Mouse (Mus musculus) liver, embryonic 16.5 days (tissue): ENCODE data around the gene Wap. TPM values are rescaled to one million over a fixed set of nuclear protein-coding genes. Genes with fewer than 3 reads are reported as not detected.

Experiments
- ATAC-seq: fragments of 200-750 bp; cut with Nextera tagmentation; 2 replicates; pipeline ENCODE4 v1.8.0; 2017; ENCODE audit warnings: low read depth, mild to moderate bottlenecking, moderate number of reproducible peaks, moderate library complexity
- H3K27ac ChIP-seq: fragments of 300-500 bp; sonication (generic); 2 replicates; pipeline ENCODE4 v1.5.1; 2014; ENCODE audit warnings: mild to moderate bottlenecking, low read length
- H3K27me3 ChIP-seq: fragments of 300-500 bp; sonication (generic); 2 replicates; pipeline ENCODE4 v1.6.1; 2014; ENCODE audit warnings: low read depth, low read length, mixed read lengths; ENCODE audit not compliant: control insufficient read depth, insufficient read depth
- H3K36me3 ChIP-seq: fragments of 300-500 bp; sonication (generic); 2 replicates; pipeline ENCODE4 v1.6.1; 2014; ENCODE audit warnings: mild to moderate bottlenecking; ENCODE audit not compliant: control insufficient read depth, insufficient read depth
- H3K4me1 ChIP-seq: fragments of 300-500 bp; sonication (generic); 2 replicates; pipeline ENCODE4 v1.6.1; 2014; ENCODE audit warnings: low read depth, low read length, mixed read lengths; ENCODE audit not compliant: control insufficient read depth
- H3K4me2 ChIP-seq: fragments of 300-500 bp; sonication (generic); 2 replicates; pipeline ENCODE4 v1.6.1; 2014; ENCODE audit warnings: low read depth, low read length, mixed read lengths
- H3K4me3 ChIP-seq: fragments of 300-500 bp; sonication (generic); 2 replicates; pipeline ENCODE4 v1.5.1; 2014; ENCODE audit warnings: low read depth, mild to moderate bottlenecking, low read length
- H3K9ac ChIP-seq: fragments of 300-500 bp; sonication (generic); 2 replicates; pipeline ENCODE4 v1.6.1; 2014; ENCODE audit warnings: low read depth, low read length
- H3K9me3 ChIP-seq: fragments of 300-500 bp; sonication (generic); replicated peaks from 2 replicates; pipeline ENCODE4 v1.6.1; 2016; ENCODE audit warnings: low read length; ENCODE audit not compliant: control insufficient read depth
- WGBS: fragments of 180-500 bp; shearing (Covaris S2); extraction: QIAGEN DNeasy Blood & Tissue Kit; methylation state at CpG from one replicate; pipeline ENCODE4 v1.1.7; 2014; ENCODE audit not compliant: insufficient replicate concordance; 5-methylcytosine and 5-hydroxymethylcytosine counted together
- polyA plus RNA-seq: library from polyadenylated mRNA; unstranded; fragments of >200 nt; fragmentation: Nextera tagmentation; extraction: Ambion mirVana; gene quantifications from 2 replicates; pipeline ENCODE4 v1.2.1, GENCODE M21; 2015

Gene Wap
- polyA plus RNA-seq, 1 experiment from 2014 or later = not detected

GRCm38 (mm10) chr11:6623704-6624103, 14.7 kb downstream of the Wap start:
- Histone ChIP-seq H3K4me2 (peak overlapping the region; percentile 64), H3K27me3 (no peaks in the 10 kb centered on the region), H3K4me3 (peak overlapping the region; percentile 87), H3K9ac (peak overlapping the region; percentile 13), H3K36me3 (peaks cover 39% of the 10 kb centered on the region), H3K9me3 (no peaks in the 10 kb centered on the region), H3K27ac (0 out of 2 replicates have a peak overlapping the region, but pooled peaks have one; percentile 35), H3K4me1 (peaks cover 32% of the 10 kb centered on the region)
- 34% methylated on average over 10 of the region's 10 CpGs for WGBS
- no peak for ATAC-seq

GRCm38 (mm10) chr11:6615250-6616205, 22.9 kb downstream of the Wap start:
- WGBS = 71% methylated on average over 12 of the region's 12 CpGs
- peaks cover 62% of the 10 kb centered on the region for H3K36me3 ChIP-seq
- H3K9ac ChIP-seq = no peak overlapping the region
- H3K9me3 ChIP-seq = no peaks in the 10 kb centered on the region
- H3K27ac ChIP-seq = no peak overlapping the region
- no peaks in the 10 kb centered on the region for H3K27me3 ChIP-seq
- H3K4me2 ChIP-seq = no peak overlapping the region
- no peak for ATAC-seq
- H3K4me1 ChIP-seq = no peaks in the 10 kb centered on the region
- H3K4me3 ChIP-seq = no peak overlapping the region

GRCm38 (mm10) chr11:6605491-6606399, 32.7 kb downstream of the Wap start, which contains the start of gene Nacad:
TSS of gene Nacad (minus strand) at chr11:6606053.
- Histone ChIP-seq H3K27ac (no peak within 1 kb of the TSS), H3K36me3 (no peaks in the 10 kb centered on the region), H3K4me1 (peaks cover 6% of the 10 kb centered on the region), H3K4me2 (peak within 1 kb of the TSS; percentile 24), H3K27me3 (peaks cover 49% of the 10 kb centered on the region), H3K4me3 (peak within 1 kb of the TSS; percentile 24), H3K9me3 (no peaks in the 10 kb centered on the region), H3K9ac (no peak within 1 kb of the TSS)
- WGBS = 8% methylated on average over 32 of the region's 41 CpGs
- ATAC-seq = no peak

- no peak overlapping the region for H3K27ac ChIP-seq
- peak overlapping the region; percentile 24 for H3K4me3 ChIP-seq
Observed at GRCm38 (mm10) chr11:6605021-6605481, 33.4 kb downstream of the Wap start.

GRCm38 (mm10) chr11:6604604-6604936, 33.9 kb downstream of the Wap start:
- no peaks in the 10 kb centered on the region for H3K9me3 ChIP-seq
- no peak overlapping the region for H3K4me3 ChIP-seq
- no peak overlapping the region for H3K4me2 ChIP-seq

More at GRCm38 (mm10) chr11:6605021-6605481, 33.4 kb downstream of the Wap start:
- Histone ChIP-seq H3K27me3 (peaks cover 49% of the 10 kb centered on the region), H3K9ac (no peak overlapping the region), H3K4me2 (peak overlapping the region; percentile 24; the same call in 1 of the 2 replicates), H3K4me1 (peaks cover 13% of the 10 kb centered on the region), H3K9me3 (no peaks in the 10 kb centered on the region), H3K36me3 (no peaks in the 10 kb centered on the region)
- 22% methylated on average over 13 of the region's 13 CpGs for WGBS
- ATAC-seq = no peak

GRCm38 (mm10) chr11:6603887-6604603, 34.4 kb downstream of the Wap start:
- H3K9ac ChIP-seq = no peak overlapping the region

More at GRCm38 (mm10) chr11:6604604-6604936, 33.9 kb downstream of the Wap start:
- peaks cover 49% of the 10 kb centered on the region for H3K27me3 ChIP-seq
- H3K27ac ChIP-seq = no peak overlapping the region
- H3K36me3 ChIP-seq = no peaks in the 10 kb centered on the region
- H3K9ac ChIP-seq = no peak overlapping the region
- no peak for ATAC-seq
- H3K4me1 ChIP-seq = peaks cover 17% of the 10 kb centered on the region

GRCm38 (mm10) chr11:6603224-6603623, 35.2 kb downstream of the Wap start:
- H3K9ac ChIP-seq = no peak overlapping the region
- ATAC-seq = no peak
- no peaks in the 10 kb centered on the region for H3K9me3 ChIP-seq
- H3K27ac ChIP-seq = no peak overlapping the region
- peaks cover 30% of the 10 kb centered on the region for H3K4me1 ChIP-seq
- WGBS = 67% methylated on average over 9 of the region's 9 CpGs
- H3K4me2 ChIP-seq = no peak overlapping the region
- H3K27me3 ChIP-seq = peaks cover 49% of the 10 kb centered on the region
- H3K4me3 ChIP-seq = no peak overlapping the region
- H3K36me3 ChIP-seq = no peaks in the 10 kb centered on the region; the same call in 1 of the 2 replicates

More at GRCm38 (mm10) chr11:6603887-6604603, 34.4 kb downstream of the Wap start:
- H3K4me3 ChIP-seq = no peak overlapping the region
- ATAC-seq = no peak
- H3K36me3 ChIP-seq = no peaks in the 10 kb centered on the region
- WGBS = 34% methylated on average over 12 of the region's 12 CpGs
- H3K4me1 ChIP-seq = peaks cover 23% of the 10 kb centered on the region
- H3K27me3 ChIP-seq = peaks cover 49% of the 10 kb centered on the region
- H3K9me3 ChIP-seq = no peaks in the 10 kb centered on the region
- no peak overlapping the region for H3K4me2 ChIP-seq
- no peak overlapping the region for H3K27ac ChIP-seq

GRCm38 (mm10) chr11:6602662-6603061, 35.8 kb downstream of the Wap start:
- 78% methylated on average over 9 of the region's 9 CpGs for WGBS
- peaks cover 30% of the 10 kb centered on the region for H3K4me1 ChIP-seq
- H3K27ac ChIP-seq = no peak overlapping the region
- peaks cover 49% of the 10 kb centered on the region for H3K27me3 ChIP-seq
- H3K9ac ChIP-seq = no peak overlapping the region
- H3K4me3 ChIP-seq = no peak overlapping the region
- no peaks in the 10 kb centered on the region; the same call in 1 of the 2 replicates for H3K36me3 ChIP-seq
- H3K9me3 ChIP-seq = no peaks in the 10 kb centered on the region
- ATAC-seq = no peak
- H3K4me2 ChIP-seq = no peak overlapping the region
